Mouse (Mus musculus) hindbrain, embryonic 16.5 days (tissue): ENCODE data around the gene Pkm. TPM values are rescaled to one million over a fixed set of nuclear protein-coding genes. Genes with fewer than 3 reads are reported as not detected.

ENCODE experiments used
- ATAC-seq: fragments of 200-750 bp; cut with Nextera tagmentation; 2 replicates; pipeline ENCODE4 v1.8.0; 2017; ENCODE audit warnings: moderate TSS enrichment, moderate library complexity
- H3K27ac ChIP-seq: fragments of 300-500 bp; sonication (generic); 2 replicates; pipeline ENCODE4 v1.5.1; 2014; ENCODE audit warnings: low read depth, mild to moderate bottlenecking, control low read depth, low read length, moderate library complexity
- H3K27me3 ChIP-seq: fragments of 300-500 bp; sonication (generic); replicated peaks from 2 replicates; pipeline ENCODE4 v1.6.1; 2014; ENCODE audit warnings: low read length; ENCODE audit not compliant: control insufficient read depth, insufficient read depth
- H3K36me3 ChIP-seq: fragments of 300-500 bp; sonication (generic); 2 replicates; pipeline ENCODE4 v1.6.1; 2014; ENCODE audit warnings: mild to moderate bottlenecking, low read length, moderate library complexity, mixed read lengths; ENCODE audit not compliant: control insufficient read depth, insufficient read depth
- H3K4me1 ChIP-seq: fragments of 300-500 bp; sonication (generic); 2 replicates; pipeline ENCODE4 v1.6.1; 2014; ENCODE audit warnings: low read depth, low read length; ENCODE audit not compliant: control insufficient read depth, insufficient read depth
- H3K4me2 ChIP-seq: fragments of 300-500 bp; sonication (generic); 2 replicates; pipeline ENCODE4 v1.6.1; 2014; ENCODE audit warnings: mild to moderate bottlenecking, low read length, control low read depth, moderate library complexity
- H3K4me3 ChIP-seq: fragments of 300-500 bp; sonication (generic); 2 replicates; pipeline ENCODE4 v1.5.1; 2014; ENCODE audit warnings: mild to moderate bottlenecking, low read length, control low read depth, moderate library complexity
- H3K9ac ChIP-seq: fragments of 300-500 bp; sonication (generic); 2 replicates; pipeline ENCODE4 v1.6.1; 2014; ENCODE audit warnings: low read depth, mild to moderate bottlenecking, control low read depth, low read length, moderate library complexity
- H3K9me3 ChIP-seq: fragments of 300-500 bp; sonication (generic); 2 replicates; pipeline ENCODE4 v1.6.1; 2014; ENCODE audit warnings: mild to moderate bottlenecking, low read length, moderate library complexity; ENCODE audit not compliant: control insufficient read depth
- WGBS: fragments of 180-500 bp; shearing (Covaris S2); extraction: QIAGEN DNeasy Blood & Tissue Kit; methylation state at CpG from one replicate; pipeline ENCODE4 v1.1.7; 2014; 5-methylcytosine and 5-hydroxymethylcytosine counted together
- polyA plus RNA-seq: library from polyadenylated mRNA; unstranded; fragments of >200 nt; fragmentation: Nextera tagmentation; extraction: Ambion mirVana; gene quantifications from 2 replicates; pipeline ENCODE4 v1.2.1, GENCODE M21; 2015

The Pkm gene
- polyA plus RNA-seq, 1 experiment from 2014 or later, result 1,087 TPM

- no peak overlapping the region for H3K4me3 ChIP-seq
- no peak for ATAC-seq
- H3K27ac ChIP-seq, result no peak overlapping the region
- WGBS, result 30% methylated on average over 3 of the region's 3 CpGs
- no peaks in the 10 kb centered on the region for H3K9me3 ChIP-seq
- peaks cover 21% of the 10 kb centered on the region for H3K36me3 ChIP-seq
- no peak overlapping the region for H3K9ac ChIP-seq
- no peaks in the 10 kb centered on the region; the same call in 1 of the 2 replicates for H3K4me1 ChIP-seq
- H3K4me2 ChIP-seq, result no peak overlapping the region
- H3K27me3 ChIP-seq, result no peaks in the 10 kb centered on the region
Observed at GRCm38 (mm10) chr9:59653371-59653770, 2.8 kb upstream of the Pkm start.

- Histone ChIP-seq H3K9me3 (no peaks in the 10 kb centered on the region), H3K27ac (no peak overlapping the region), H3K36me3 (peaks cover 10% of the 10 kb centered on the region), H3K27me3 (no peaks in the 10 kb centered on the region), H3K4me1 (peaks cover 10% of the 10 kb centered on the region), H3K9ac (no peak overlapping the region), H3K4me3 (no peak overlapping the region), H3K4me2 (no peak overlapping the region)
- ATAC-seq, result no peak
- 89% methylated on average over 2 of the region's 2 CpGs for WGBS
Observed at GRCm38 (mm10) chr9:59654450-59654983, 1.7 kb upstream of the Pkm start.

- Histone ChIP-seq H3K4me3 (peak overlapping the region; percentile 77), H3K4me2 (peak overlapping the region; percentile 75), H3K9ac (peak overlapping the region; percentile 90), H3K27me3 (no peaks in the 10 kb centered on the region), H3K36me3 (peaks cover 2% of the 10 kb centered on the region; the same call in 1 of the 2 replicates), H3K9me3 (no peaks in the 10 kb centered on the region), H3K4me1 (peaks cover 34% of the 10 kb centered on the region), H3K27ac (peak overlapping the region; percentile 97)
- ATAC-seq, result peak; percentile 74
- WGBS, result under 1% methylated on average over 62 of the region's 65 CpGs
Observed at GRCm38 (mm10) chr9:59656635-59657617, 758 bp downstream of the Pkm start.

GRCm38 (mm10) chr9:59658146-59658545 is 2.0 kb downstream of the Pkm start:
- WGBS, result 9% methylated on average over 4 of the region's 4 CpGs
- Histone ChIP-seq H3K4me2 (peak overlapping the region; percentile 75), H3K4me3 (peak overlapping the region; percentile 77), H3K4me1 (peaks cover 34% of the 10 kb centered on the region), H3K36me3 (0 out of 2 replicates have a peak, but pooled peaks cover under 1% of the 10 kb centered on the region), H3K27me3 (no peaks in the 10 kb centered on the region), H3K27ac (peak overlapping the region; percentile 97), H3K9ac (peak overlapping the region; percentile 90), H3K9me3 (no peaks in the 10 kb centered on the region)
- no peak for ATAC-seq

DNA sequence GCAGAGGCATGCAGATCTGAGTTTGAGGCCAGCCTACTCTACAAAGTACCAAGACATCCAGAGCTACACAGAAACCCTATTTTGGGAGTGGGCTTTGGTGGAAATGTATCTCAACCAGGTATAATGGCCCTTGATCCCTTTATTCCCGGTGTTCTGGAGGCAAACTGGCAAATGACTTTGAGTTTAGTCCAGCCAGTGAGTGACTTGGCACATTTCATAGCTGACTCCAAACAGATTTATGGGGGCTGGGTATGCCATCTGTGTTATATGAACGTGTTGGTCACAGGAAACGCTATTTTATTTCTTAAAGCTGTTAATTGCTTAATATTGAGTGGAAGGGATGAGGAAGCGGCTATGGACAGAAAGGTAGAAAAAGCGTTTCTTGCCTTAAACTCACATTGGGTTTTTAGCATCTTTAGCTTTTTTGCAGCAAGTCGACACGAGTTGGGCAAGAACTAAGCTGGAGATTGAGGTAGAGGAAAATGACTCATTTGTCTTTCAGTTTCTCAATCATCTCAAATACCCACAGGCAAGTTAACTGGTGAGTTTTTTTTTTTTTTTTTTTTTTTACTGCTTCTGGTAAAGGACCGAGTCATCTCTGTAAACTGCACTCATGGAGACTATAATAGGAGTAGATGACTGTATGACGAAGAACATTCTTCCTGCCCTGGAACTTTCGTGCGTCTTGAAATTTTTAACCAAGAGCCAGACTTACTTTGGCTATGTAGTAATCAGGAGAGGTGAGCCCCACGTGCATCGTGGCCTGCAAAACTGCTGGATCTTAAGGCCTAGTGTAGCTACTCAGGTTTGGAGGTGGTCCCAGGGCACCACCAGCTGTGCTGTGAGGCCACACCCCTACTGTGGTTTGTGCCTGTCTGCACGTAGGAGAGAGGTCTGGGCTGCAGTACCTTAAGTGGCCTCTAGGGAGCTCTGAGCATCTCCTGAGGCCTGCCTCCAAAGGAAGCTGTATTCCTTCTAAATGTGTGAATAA is 3.2 kb downstream of the Pkm start:
- Histone ChIP-seq H3K36me3 (no peaks in the 10 kb centered on the region), H3K27ac (peak overlapping the region; percentile 55), H3K27me3 (no peaks in the 10 kb centered on the region), H3K4me3 (peak overlapping the region; percentile 77), H3K4me2 (peak overlapping the region; percentile 75), H3K4me1 (peaks cover 37% of the 10 kb centered on the region), H3K9ac (peak overlapping the region; percentile 35; the same call in 1 of the 2 replicates), H3K9me3 (no peaks in the 10 kb centered on the region)
- 20% methylated on average over 14 of the region's 14 CpGs for WGBS
- no peak for ATAC-seq

GRCm38 (mm10) chr9:59660421-59660820 is 4.3 kb downstream of the Pkm start:
- ATAC-seq, result no peak
- no peak overlapping the region for H3K4me3 ChIP-seq
- peaks cover 37% of the 10 kb centered on the region for H3K4me1 ChIP-seq
- no peaks in the 10 kb centered on the region for H3K9me3 ChIP-seq
- peak overlapping the region; percentile 45 for H3K27ac ChIP-seq
- H3K4me2 ChIP-seq, result peak overlapping the region; percentile 75
- H3K9ac ChIP-seq, result no peak overlapping the region
- peaks cover 3% of the 10 kb centered on the region for H3K36me3 ChIP-seq
- H3K27me3 ChIP-seq, result no peaks in the 10 kb centered on the region
- WGBS, result 31% methylated on average over 10 of the region's 10 CpGs

DNA sequence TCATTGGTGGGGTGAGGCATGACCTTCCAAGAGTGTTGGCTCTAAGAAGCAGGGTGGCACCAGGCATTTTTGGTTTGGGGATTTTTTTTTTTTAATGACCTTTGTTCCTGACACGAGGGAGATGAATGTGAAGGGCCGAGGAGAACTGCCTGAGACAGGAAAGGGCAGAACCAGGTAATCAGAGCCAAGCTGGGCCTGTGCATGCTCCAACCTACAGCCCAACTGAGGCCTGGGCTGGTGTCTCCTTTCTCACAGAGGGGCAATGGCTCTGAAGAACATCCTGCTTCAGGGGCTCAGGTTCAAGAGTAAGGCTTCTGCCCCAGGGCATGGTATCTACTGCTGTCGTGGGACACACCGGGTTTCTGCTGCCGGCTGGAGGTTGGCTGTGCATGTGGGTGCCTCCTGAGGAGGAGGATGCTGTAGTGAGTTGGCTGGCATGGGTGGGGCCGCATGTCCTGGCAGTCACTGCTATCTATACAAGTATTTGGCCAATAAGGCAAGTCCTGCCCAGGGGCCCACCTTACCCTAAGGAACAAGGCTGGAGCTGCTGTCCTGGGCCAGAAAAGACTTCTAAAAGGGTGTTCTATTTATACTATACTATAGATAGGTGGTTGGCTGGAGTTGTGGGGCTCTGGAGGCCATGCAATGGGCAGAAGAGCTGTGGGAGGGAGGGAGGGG is 5.3 kb downstream of the Pkm start:
- no peak for ATAC-seq
- Histone ChIP-seq H3K9me3 (no peaks in the 10 kb centered on the region), H3K4me2 (no peak overlapping the region), H3K27me3 (no peaks in the 10 kb centered on the region), H3K9ac (0 out of 2 replicates have a peak overlapping the region, but pooled peaks have one; percentile 11), H3K36me3 (peaks cover 10% of the 10 kb centered on the region), H3K27ac (no peak overlapping the region), H3K4me1 (peaks cover 37% of the 10 kb centered on the region), H3K4me3 (no peak overlapping the region)
- WGBS, result 57% methylated on average over 6 of the region's 6 CpGs

- H3K27ac ChIP-seq, result no peak overlapping the region
- H3K9ac ChIP-seq, result no peak overlapping the region
- WGBS, result 74% methylated on average over 7 of the region's 7 CpGs
- no peak for ATAC-seq
- peaks cover 27% of the 10 kb centered on the region for H3K36me3 ChIP-seq
- peaks cover 37% of the 10 kb centered on the region for H3K4me1 ChIP-seq
- no peak overlapping the region for H3K4me3 ChIP-seq
- no peak overlapping the region for H3K4me2 ChIP-seq
- H3K9me3 ChIP-seq, result no peaks in the 10 kb centered on the region
- H3K27me3 ChIP-seq, result no peaks in the 10 kb centered on the region
Observed at GRCm38 (mm10) chr9:59663226-59663625, 7.1 kb downstream of the Pkm start.
